ENCODE assay signal across 8 mouse cellular contexts in the genomic region with DNA sequence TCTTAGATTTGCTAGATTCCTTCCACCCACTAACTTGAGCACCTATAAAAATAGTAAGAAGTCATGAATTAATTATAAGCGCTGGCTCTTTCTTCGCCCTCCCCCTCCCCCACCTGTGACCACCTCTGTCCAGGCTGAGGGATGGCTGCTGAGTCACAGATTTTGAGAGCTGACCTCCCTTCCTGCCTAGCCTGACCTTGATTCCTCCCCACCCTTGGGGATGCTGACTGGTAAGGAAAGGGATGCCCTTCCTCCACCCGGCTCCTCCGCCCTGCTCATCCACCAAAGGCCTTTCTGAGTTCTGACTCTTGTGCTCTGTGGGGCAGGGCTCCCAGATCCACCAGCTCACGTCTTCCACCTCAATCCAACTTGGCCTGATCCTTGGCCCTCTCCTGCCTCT. TPM values are rescaled to one million over a fixed set of nuclear protein-coding genes. Genes with fewer than 3 reads are reported as not detected.
A peak's percentile ranks its signal among the peaks of the same experiment; 100 is the strongest.
DNase-seq lines count a peak whose midpoint lies in the region; ATAC-seq and TF ChIP-seq lines count a peak whose summit lies in the region.

No protein-coding gene starts in this region.

- TF ChIP-seq CTCF in stomach, postnatal 0 days (IDR thresholded peaks at IDR 0.05; ENCODE audit: low read depth): no peak

- H3K36me3 ChIP-seq in heart, embryonic 12.5 days: no peaks in the 10 kb centered on the region
- no peaks in the 10 kb centered on the region for H3K36me3 ChIP-seq in stomach, embryonic 15.5 days
- H3K36me3 ChIP-seq in stomach, postnatal 0 days (ENCODE audit: control insufficient read depth, insufficient read depth, low read length): no peaks in the 10 kb centered on the region

- H3K4me3 ChIP-seq in heart, embryonic 12.5 days: no peak overlapping the region
- H3K4me3 ChIP-seq in stomach, embryonic 15.5 days (replicated peaks): no peak overlapping the region
- H3K4me3 ChIP-seq in stomach, postnatal 0 days (ENCODE audit: low read depth, low read length): no peak overlapping the region

- peaks cover 23% of the 10 kb centered on the region for H3K27me3 ChIP-seq in heart, embryonic 12.5 days (replicated peaks)
- H3K27me3 ChIP-seq in stomach, embryonic 15.5 days (replicated peaks): no peaks in the 10 kb centered on the region
- H3K27me3 ChIP-seq in stomach, postnatal 0 days (ENCODE audit: control insufficient read depth, insufficient read depth, low read length): no peaks in the 10 kb centered on the region

- H3K9ac ChIP-seq in heart, embryonic 12.5 days: no peak overlapping the region
- no peak overlapping the region for H3K9ac ChIP-seq in stomach, embryonic 15.5 days
- H3K9ac ChIP-seq in stomach, postnatal 0 days (ENCODE audit: low read length): no peak overlapping the region

- no peaks in the 10 kb centered on the region for H3K9me3 ChIP-seq in heart, embryonic 12.5 days (replicated peaks)
- H3K9me3 ChIP-seq in stomach, embryonic 15.5 days: no peaks in the 10 kb centered on the region
- H3K9me3 ChIP-seq in stomach, postnatal 0 days (ENCODE audit: control insufficient read depth, low read length): no peaks in the 10 kb centered on the region

- peak overlapping the region; percentile 90 for H3K4me2 ChIP-seq in heart, embryonic 12.5 days
- 0 out of 2 replicates have a peak overlapping the region, but pooled peaks have one; percentile 78 for H3K4me2 ChIP-seq in stomach, embryonic 15.5 days
- no peak overlapping the region for H3K4me2 ChIP-seq in stomach, postnatal 0 days (replicated peaks; ENCODE audit: low read depth)

- intact Hi-C loops in gastrocnemius, postnatal 14 days (cut with DNase I; ENCODE audit: low total_unique reads): no loop called here

- TF ChIP-seq EP300 in stomach, postnatal 0 days (optimal IDR thresholded peaks at IDR 0.05): no peak

- no peak for DNase-seq in heart, adult 11 months
- no peak for DNase-seq in stomach, postnatal 0 days (ENCODE audit: low spot score)
- peak; percentile 27 to 53 for DNase-seq in kidney, postnatal 25 days
- no peak for DNase-seq in gastrocnemius, postnatal 14 days
- DNase-seq in ovary, postnatal 14 days (ENCODE audit: low spot score): no peak

- WGBS in heart, embryonic 12.5 days: 73% methylated on average over 5 of the region's 5 CpGs
- 80% methylated on average over 5 of the region's 5 CpGs for WGBS in stomach, embryonic 15.5 days
- WGBS in stomach, postnatal 0 days: 83% methylated on average over 5 of the region's 5 CpGs

- no peak for ATAC-seq in heart, embryonic 12.5 days (ENCODE audit: insufficient number of reproducible peaks, low FRiP score)
- ATAC-seq in stomach, embryonic 15.5 days (ENCODE audit: insufficient read depth, low FRiP score, low read depth): no peak
- no peak for ATAC-seq in stomach, postnatal 0 days (ENCODE audit: low FRiP score, low TSS enrichment)
- no peak for ATAC-seq in monocyte, adult 5-6 weeks (replicated peaks; ENCODE audit: insufficient number of reproducible peaks, low FRiP score, low TSS enrichment, poor library complexity, severe bottlenecking)

- peak overlapping the region; percentile 17; the same call in 1 of the 2 replicates for H3K27ac ChIP-seq in heart, embryonic 12.5 days (ENCODE audit: poor library complexity, severe bottlenecking)
- no peak overlapping the region for H3K27ac ChIP-seq in stomach, embryonic 15.5 days
- H3K27ac ChIP-seq in stomach, postnatal 0 days (replicated peaks): no peak overlapping the region

- H3K4me1 ChIP-seq in heart, embryonic 12.5 days (replicated peaks): peaks cover 30% of the 10 kb centered on the region
- peaks cover 27% of the 10 kb centered on the region for H3K4me1 ChIP-seq in stomach, embryonic 15.5 days
- peaks cover 3% of the 10 kb centered on the region for H3K4me1 ChIP-seq in stomach, postnatal 0 days (replicated peaks; ENCODE audit: control insufficient read depth, insufficient read depth)

RNA-seq across cellular contexts. Expression of a gene that starts 2.9 kb away (rescaled TPM):
- polyA plus RNA-seq in heart, embryonic 12.5 days (2016; fragmentation: Nextera tagmentation; extraction: Ambion mirVana): 9.0 and 9.5 TPM in 2 replicates
- polyA plus RNA-seq in stomach, embryonic 15.5 days (2015; fragmentation: Nextera tagmentation; extraction: Ambion mirVana): 10.0 and 10.5 TPM in 2 replicates
- 3.9 and 4.1 TPM in 2 replicates for polyA plus RNA-seq in stomach, postnatal 0 days (2015; fragmentation: Nextera tagmentation; extraction: Ambion mirVana)
- total RNA-seq in monocyte, adult 5-6 weeks (2017): not detected in 3 replicates
- 1 to 10 TPM; 4.8 to 8.3 TPM for total RNA-seq in gastrocnemius, postnatal 14 days (2021)

RNA-seq across cellular contexts. Expression of a gene that starts 17.0 kb away (rescaled TPM):
- polyA plus RNA-seq in heart, embryonic 12.5 days (2016; fragmentation: Nextera tagmentation; extraction: Ambion mirVana): 6.0 and 7.4 TPM in 2 replicates
- polyA plus RNA-seq in stomach, embryonic 15.5 days (2015; fragmentation: Nextera tagmentation; extraction: Ambion mirVana): 32.9 and 41.0 TPM in 2 replicates
- polyA plus RNA-seq in stomach, postnatal 0 days (2015; fragmentation: Nextera tagmentation; extraction: Ambion mirVana): 37.5 and 42.7 TPM in 2 replicates
- 4.7 to 13.4 TPM (median 7.5 TPM) in 3 replicates for total RNA-seq in monocyte, adult 5-6 weeks (2017)
- total RNA-seq in gastrocnemius, postnatal 14 days (2021): 1 to 10 TPM; 2.9 to 4.3 TPM

RNA-seq across cellular contexts. Expression of a gene that starts 19.0 kb away (rescaled TPM):
- 156 and 162 TPM in 2 replicates for polyA plus RNA-seq in heart, embryonic 12.5 days (2016; fragmentation: Nextera tagmentation; extraction: Ambion mirVana)
- 184 and 196 TPM in 2 replicates for polyA plus RNA-seq in stomach, embryonic 15.5 days (2015; fragmentation: Nextera tagmentation; extraction: Ambion mirVana)
- 138 and 144 TPM in 2 replicates for polyA plus RNA-seq in stomach, postnatal 0 days (2015; fragmentation: Nextera tagmentation; extraction: Ambion mirVana)
- 57.9 to 84.5 TPM (median 60.9 TPM) in 3 replicates for total RNA-seq in monocyte, adult 5-6 weeks (2017)
- 100 to 1,000 TPM; 103 to 107 TPM for total RNA-seq in gastrocnemius, postnatal 14 days (2021)

RNA-seq across cellular contexts. Expression of a gene that starts 35.2 kb away (rescaled TPM):
- 1,576 and 1,627 TPM in 2 replicates for polyA plus RNA-seq in heart, embryonic 12.5 days (2016; fragmentation: Nextera tagmentation; extraction: Ambion mirVana)
- 824 and 904 TPM in 2 replicates for polyA plus RNA-seq in stomach, embryonic 15.5 days (2015; fragmentation: Nextera tagmentation; extraction: Ambion mirVana)
- polyA plus RNA-seq in stomach, postnatal 0 days (2015; fragmentation: Nextera tagmentation; extraction: Ambion mirVana): 883 and 916 TPM in 2 replicates
- total RNA-seq in monocyte, adult 5-6 weeks (2017): 553 to 728 TPM (median 631 TPM) in 3 replicates
- total RNA-seq in gastrocnemius, postnatal 14 days (2021): 1,000 to 10,000 TPM; 1,042 to 1,140 TPM

RNA-seq across cellular contexts. Expression of a gene that starts 35.3 kb away (rescaled TPM):
- 16.0 and 17.5 TPM in 2 replicates for polyA plus RNA-seq in heart, embryonic 12.5 days (2016; fragmentation: Nextera tagmentation; extraction: Ambion mirVana)
- 14.6 and 15.6 TPM in 2 replicates for polyA plus RNA-seq in stomach, embryonic 15.5 days (2015; fragmentation: Nextera tagmentation; extraction: Ambion mirVana)
- 11.6 and 13.0 TPM in 2 replicates for polyA plus RNA-seq in stomach, postnatal 0 days (2015; fragmentation: Nextera tagmentation; extraction: Ambion mirVana)
- total RNA-seq in monocyte, adult 5-6 weeks (2017): 20.7 to 29.6 TPM (median 24.3 TPM) in 3 replicates
- total RNA-seq in gastrocnemius, postnatal 14 days (2021): 10 to 100 TPM; 12.8 to 15.5 TPM

Comparison
In these comparisons a context has a peak if more than half of its experiments do, and no peak if none do; other contexts are left out.
1. DNase-seq: peak in kidney, postnatal 25 days (2 of 2); none in heart, adult 11 months (single experiment), stomach, postnatal 0 days (single experiment), gastrocnemius, postnatal 14 days (single experiment) and ovary, postnatal 14 days (single experiment).